Mouse (Mus musculus) limb, embryonic 14.5 days (tissue): ENCODE measurements around the gene Gm10717. TPM values are rescaled to one million over a fixed set of nuclear protein-coding genes. Genes with fewer than 3 reads are reported as not detected.
"Not testable (repeated sequence)": the region's sequence is repeated elsewhere in the genome, so short reads cannot be mapped to it uniquely, and the experiment has no call there.

Source experiments
- ATAC-seq: fragments of 200-750 bp; cut with Nextera tagmentation; 2 replicates; pipeline ENCODE4 v1.8.0; 2017; ENCODE audit warnings: low read depth, moderate number of reproducible peaks, moderate TSS enrichment; ENCODE audit not compliant: low FRiP score
- DNase-seq: peaks from one replicate; pipeline ENCODE4 v3.0.0-alpha.2; 2015; ENCODE audit warnings: low spot score
- H3K27ac ChIP-seq: fragments of 300-500 bp; sonication (generic); replicated peaks from 2 replicates; pipeline ENCODE4 v1.5.1; 2014; ENCODE audit warnings: low read depth, mild to moderate bottlenecking, low read length, moderate library complexity, mixed read lengths
- H3K27me3 ChIP-seq: fragments of 300-500 bp; sonication (generic); 2 replicates; pipeline ENCODE4 v1.6.1; 2014; ENCODE audit warnings: low read length, mixed read lengths; ENCODE audit not compliant: control insufficient read depth, insufficient read depth
- H3K36me3 ChIP-seq: fragments of 300-500 bp; sonication (generic); 2 replicates; pipeline ENCODE4 v1.6.1; 2014; ENCODE audit warnings: mild to moderate bottlenecking, low read length, moderate library complexity, mixed read lengths; ENCODE audit not compliant: control insufficient read depth, insufficient read depth
- H3K4me1 ChIP-seq: fragments of 300-500 bp; sonication (generic); 2 replicates; pipeline ENCODE4 v1.6.1; 2014; ENCODE audit warnings: antibody characterized with exemption, low read length, mixed read lengths; ENCODE audit not compliant: control insufficient read depth, insufficient read depth
- H3K4me2 ChIP-seq: fragments of 300-500 bp; sonication (generic); replicated peaks from 2 replicates; pipeline ENCODE4 v1.6.1; 2014; ENCODE audit warnings: low read depth, mild to moderate bottlenecking, low read length, moderate library complexity; ENCODE audit not compliant: severe bottlenecking
- H3K4me3 ChIP-seq: fragments of 300-500 bp; sonication (generic); replicated peaks from 2 replicates; pipeline ENCODE4 v1.5.1; 2014; ENCODE audit warnings: low read length
- H3K9ac ChIP-seq: fragments of 300-500 bp; sonication (generic); 2 replicates; pipeline ENCODE4 v1.6.1; 2014; ENCODE audit warnings: mild to moderate bottlenecking, low read depth, low read length, moderate library complexity; ENCODE audit not compliant: severe bottlenecking
- H3K9me3 ChIP-seq: fragments of 300-500 bp; sonication (generic); 2 replicates; pipeline ENCODE4 v1.6.1; 2016; ENCODE audit warnings: low read length; ENCODE audit not compliant: control insufficient read depth
- WGBS: fragments of 180-500 bp; shearing (Covaris S2); extraction: QIAGEN DNeasy Blood & Tissue Kit; methylation state at CpG from one replicate; pipeline ENCODE4 v1.1.7; 2014; 5-methylcytosine and 5-hydroxymethylcytosine counted together
- polyA plus RNA-seq, 2 experiments: library from polyadenylated mRNA; depleted of rRNA in 1 of 2; stranded (reverse) in 1 of 2; unstranded in 1 of 2; fragments of >200 nt; fragmentation: Nextera tagmentation in 1 of 2; extraction: Ambion mirVana in 1 of 2; gene quantifications; 2 replicates each; pipeline versions ENCODE4 v1.2.1 to v1.2.3; 2012 to 2014

Gm10717 gene
- polyA plus RNA-seq, 2 experiments, result not detected

GRCm38 (mm10) chr9:3009331-3009730 lies 15.9 kb upstream of the Gm10717 start:
- not testable (repeated sequence) for H3K4me2 ChIP-seq, H3K4me1 ChIP-seq, H3K9ac ChIP-seq, H3K27ac ChIP-seq, H3K4me3 ChIP-seq, H3K27me3 ChIP-seq, H3K9me3 ChIP-seq, H3K36me3 ChIP-seq, ATAC-seq, DNase-seq
- WGBS, result no CpG with 5 or more reads among the region's 5 CpGs

DNA sequence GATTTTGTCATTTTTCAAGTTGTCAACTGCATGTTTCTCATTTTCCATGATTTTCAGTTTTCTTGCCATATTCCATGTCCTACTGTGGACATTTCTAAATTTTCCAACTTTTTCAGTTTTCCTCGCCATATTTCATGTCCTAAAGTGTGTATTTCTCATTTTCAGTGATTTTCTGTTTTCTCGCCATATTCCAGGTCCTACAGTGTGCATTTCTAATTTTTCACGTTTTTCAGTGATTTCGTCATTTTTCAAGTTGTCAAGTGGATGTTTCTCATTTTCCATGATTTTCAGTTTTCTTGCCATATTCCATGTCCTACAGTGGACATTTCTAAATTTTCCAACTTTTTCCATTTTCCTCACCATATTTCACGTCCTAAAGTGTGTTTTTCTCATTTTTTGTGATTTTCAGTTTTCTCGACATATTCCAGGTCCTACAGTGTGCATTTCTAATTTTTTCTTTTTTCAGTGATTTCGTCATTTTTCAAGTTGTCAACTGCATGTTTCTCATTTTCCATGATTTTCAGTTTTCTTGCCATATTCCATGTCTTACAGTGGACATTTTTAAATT lies 13.1 kb upstream of the Gm10717 start:
- H3K9ac ChIP-seq, ATAC-seq, H3K9me3 ChIP-seq, H3K36me3 ChIP-seq, H3K4me3 ChIP-seq, H3K4me1 ChIP-seq, H3K27ac ChIP-seq, H3K27me3 ChIP-seq, DNase-seq, H3K4me2 ChIP-seq: not testable (repeated sequence)
- 77% methylated on average over 2 of the region's 7 CpGs for WGBS

GRCm38 (mm10) chr9:3012733-3013279 lies 12.4 kb upstream of the Gm10717 start, which contains the start of gene Gm10721:
Gm10721 (plus strand) TSS chr9:3013140.
- not testable (repeated sequence) for H3K4me3 ChIP-seq, H3K4me1 ChIP-seq, H3K9ac ChIP-seq, H3K36me3 ChIP-seq, DNase-seq, H3K27ac ChIP-seq, H3K27me3 ChIP-seq, H3K4me2 ChIP-seq, H3K9me3 ChIP-seq
- no CpG with 5 or more reads among the region's 11 CpGs for WGBS
- ATAC-seq, result peak; percentile 54; the same call in 1 of the 2 replicates

DNA sequence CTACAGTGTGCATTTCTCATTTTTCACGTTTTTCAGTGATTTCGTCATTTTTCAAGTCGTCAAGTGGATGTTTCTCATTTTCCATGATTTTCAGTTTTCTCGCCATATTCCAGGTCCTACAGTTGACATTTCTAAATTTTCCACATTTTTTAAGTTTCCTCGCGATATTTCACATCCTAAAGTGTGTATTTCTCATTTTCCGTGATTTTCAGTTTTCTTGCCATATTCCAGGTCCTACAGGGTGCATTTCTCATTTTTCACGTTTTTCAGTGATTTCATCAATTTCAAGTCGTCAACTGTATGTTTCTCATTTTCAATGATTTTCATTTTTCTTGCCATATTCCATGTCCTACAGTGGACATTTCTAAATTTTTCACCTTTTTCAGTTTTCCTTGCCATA lies 9.9 kb upstream of the Gm10717 start, which contains the start of gene Gm10720:
Gm10720 (plus strand) TSS at position 301 of the 400 bp plus-strand sequence.
- 60% methylated on average over 4 of the region's 9 CpGs for WGBS
- not testable (repeated sequence) for H3K4me3 ChIP-seq, H3K9ac ChIP-seq, H3K27me3 ChIP-seq, H3K9me3 ChIP-seq, H3K4me1 ChIP-seq, H3K27ac ChIP-seq, ATAC-seq, H3K4me2 ChIP-seq, H3K36me3 ChIP-seq, DNase-seq

DNA sequence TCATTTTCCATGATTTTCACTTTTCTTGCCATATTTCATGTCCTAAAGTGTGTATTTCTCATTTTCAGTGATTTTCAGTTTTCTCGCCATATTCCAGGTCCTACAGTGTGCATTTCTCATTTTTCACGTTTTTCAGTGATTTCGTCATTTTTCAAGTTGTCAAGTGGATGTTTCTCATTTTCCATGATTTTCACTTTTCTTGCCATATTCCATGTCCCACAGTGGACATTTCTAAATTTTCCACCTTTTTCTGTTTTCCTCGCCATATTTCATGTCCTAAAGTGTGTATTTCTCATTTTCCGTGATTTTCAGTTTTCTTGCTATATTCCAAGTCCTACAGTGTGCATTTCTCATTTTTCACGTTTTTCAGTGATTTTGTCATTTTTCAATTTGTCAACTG lies 9.3 kb upstream of the Gm10717 start:
- 65% methylated on average over 4 of the region's 6 CpGs for WGBS
- ATAC-seq, H3K4me2 ChIP-seq: not testable (repeated sequence)

GRCm38 (mm10) chr9:3017108-3017507 lies 8.1 kb upstream of the Gm10717 start, which contains the start of gene Gm10719:
Gm10719 (plus strand) TSS chr9:3017408.
- H3K4me1 ChIP-seq, H3K4me2 ChIP-seq, DNase-seq, H3K27me3 ChIP-seq, ATAC-seq, H3K4me3 ChIP-seq, H3K27ac ChIP-seq, H3K9ac ChIP-seq, H3K9me3 ChIP-seq, H3K36me3 ChIP-seq: not testable (repeated sequence)
- 71% methylated on average over 1 of the region's 9 CpGs for WGBS

More for the DNA sequence above, 9.3 kb upstream of the Gm10717 start:
- H3K4me1 ChIP-seq, H3K4me3 ChIP-seq, H3K27ac ChIP-seq, H3K36me3 ChIP-seq, H3K9me3 ChIP-seq, DNase-seq, H3K9ac ChIP-seq, H3K27me3 ChIP-seq: not testable (repeated sequence)

- DNase-seq, H3K27me3 ChIP-seq, H3K4me2 ChIP-seq, ATAC-seq, H3K36me3 ChIP-seq, H3K9me3 ChIP-seq, H3K27ac ChIP-seq, H3K4me1 ChIP-seq, H3K9ac ChIP-seq, H3K4me3 ChIP-seq: not testable (repeated sequence)
- 59% methylated on average over 9 of the region's 9 CpGs for WGBS
Measured at GRCm38 (mm10) chr9:3018944-3019343, 6.3 kb upstream of the Gm10717 start.

DNA sequence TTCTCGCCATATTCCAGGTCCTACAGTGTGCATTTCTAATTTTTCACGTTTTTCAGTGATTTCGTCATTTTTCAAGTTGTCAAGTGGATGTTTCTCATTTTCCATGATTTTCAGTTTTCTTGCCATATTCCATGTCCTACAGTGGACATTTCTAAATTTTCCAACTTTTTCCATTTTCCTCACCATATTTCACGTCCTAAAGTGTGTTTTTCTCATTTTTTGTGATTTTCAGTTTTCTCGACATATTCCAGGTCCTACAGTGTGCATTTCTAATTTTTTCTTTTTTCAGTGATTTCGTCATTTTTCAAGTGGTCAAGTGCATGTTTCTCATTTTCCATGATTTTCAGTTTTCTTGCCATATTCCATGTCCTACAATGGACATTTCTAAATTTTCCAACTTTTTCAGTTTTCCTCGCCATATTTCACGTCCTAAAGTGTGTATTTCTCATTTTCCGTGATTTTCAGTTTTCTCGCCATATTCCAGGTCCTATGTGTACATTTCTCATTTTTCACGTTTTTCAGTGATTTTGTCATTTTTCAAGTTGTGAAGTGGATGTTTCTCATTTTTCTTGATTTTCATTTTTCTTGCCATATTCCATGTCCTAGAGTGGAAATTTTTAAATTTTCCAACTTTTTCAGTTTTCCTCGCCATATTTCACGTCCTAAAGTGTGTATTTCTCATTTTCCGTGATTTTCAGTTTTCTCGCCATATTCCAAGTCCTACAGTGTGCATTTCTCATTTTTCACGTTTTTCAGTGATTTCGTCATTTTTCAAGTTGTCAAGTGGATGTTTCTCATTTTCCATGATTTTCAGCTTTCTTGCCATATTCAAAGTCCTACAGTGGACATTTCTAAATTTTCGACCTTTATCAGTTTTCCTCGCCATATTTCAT lies 5.1 kb upstream of the Gm10717 start:
- H3K4me3 ChIP-seq, H3K4me1 ChIP-seq, H3K27ac ChIP-seq, H3K4me2 ChIP-seq, H3K9ac ChIP-seq, H3K36me3 ChIP-seq, H3K27me3 ChIP-seq, H3K9me3 ChIP-seq, DNase-seq: not testable (repeated sequence)
- peak; percentile 56; the same call in 1 of the 2 replicates for ATAC-seq
- whole genome bisulfite sequencing, result 75% methylated on average over 11 of the region's 19 CpGs
